Mouse (Mus musculus): ENCODE measurements around the gene Sgsm1. TPM values are rescaled to one million over a fixed set of nuclear protein-coding genes. Genes with fewer than 3 reads are reported as not detected.

The Sgsm1 gene
- polyA plus RNA-seq, 1 experiment from 2014 or later, result 7.7 TPM

DNA sequence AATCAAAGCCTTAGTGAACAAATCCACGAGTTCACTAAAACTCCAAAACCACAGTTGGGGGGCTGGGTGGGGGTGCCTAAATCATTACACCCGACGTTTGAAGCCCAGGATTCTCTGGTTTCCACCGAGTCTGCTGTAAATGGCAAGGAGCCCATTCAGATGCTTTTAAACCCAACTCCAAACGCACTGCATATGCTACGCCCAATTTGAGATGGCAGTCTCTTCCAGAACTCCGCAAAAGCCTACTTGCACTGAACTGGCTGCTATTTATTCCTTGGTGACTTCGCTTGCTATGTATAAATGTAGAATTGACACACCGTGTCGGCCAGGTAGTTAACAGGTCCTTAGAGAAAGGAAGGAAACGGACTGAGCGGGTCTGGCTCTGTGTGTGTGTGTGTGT is 115.1 kb downstream of the Sgsm1 start:
- no peak overlapping the region for H3K4me3 ChIP-seq (ENCODE audit: low read depth, low read length)
- H3K36me3 ChIP-seq (ENCODE audit: control insufficient read depth, insufficient read depth, low read length), result no peaks in the 10 kb centered on the region
- DNase-seq (ENCODE audit: low spot score) (no peak), ATAC-seq (ENCODE audit: insufficient number of reproducible peaks, low FRiP score, low TSS enrichment, low read depth) (no peak)
- no peak overlapping the region for H3K9ac ChIP-seq (ENCODE audit: low read length)
- H3K27ac ChIP-seq (replicated peaks; ENCODE audit: low read depth, low read length), result no peak overlapping the region
- H3K4me2 ChIP-seq (ENCODE audit: low read depth, severe bottlenecking), result no peak overlapping the region
- H3K9me3 ChIP-seq (ENCODE audit: control insufficient read depth, low read length), result no peaks in the 10 kb centered on the region
- H3K27me3 ChIP-seq (ENCODE audit: control insufficient read depth, insufficient read depth, low read length), result no peaks in the 10 kb centered on the region
- H3K4me1 ChIP-seq (ENCODE audit: control insufficient read depth, insufficient read depth, low read length), result no peaks in the 10 kb centered on the region
- WGBS, result 90% methylated on average over 12 of the region's 12 CpGs

DNA sequence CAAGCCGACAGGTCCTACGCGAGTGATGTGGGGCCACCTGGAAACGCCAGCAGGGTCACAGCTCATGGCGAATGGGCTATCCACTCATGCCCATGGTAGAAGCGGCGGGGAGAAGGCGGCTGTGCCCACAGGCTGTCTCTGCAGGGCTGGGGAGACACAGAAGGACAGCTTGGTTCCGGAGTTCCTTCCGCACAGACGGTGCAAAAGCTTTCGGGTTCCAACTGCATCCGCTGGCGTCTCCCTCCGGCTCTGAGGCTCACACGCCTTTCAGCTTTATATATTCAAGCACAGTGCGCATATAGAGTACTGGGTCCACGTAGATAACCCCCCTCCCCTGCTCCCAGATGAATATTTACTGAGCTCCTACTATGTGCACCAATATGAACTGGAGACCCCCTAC is 116.8 kb downstream of the Sgsm1 start:
- Histone ChIP-seq H3K9ac (ENCODE audit: low read length) (no peak overlapping the region), H3K27me3 (ENCODE audit: control insufficient read depth, insufficient read depth, low read length) (no peaks in the 10 kb centered on the region), H3K4me3 (ENCODE audit: low read depth, low read length) (no peak overlapping the region), H3K36me3 (ENCODE audit: control insufficient read depth, insufficient read depth, low read length) (no peaks in the 10 kb centered on the region), H3K9me3 (ENCODE audit: control insufficient read depth, low read length) (no peaks in the 10 kb centered on the region), H3K27ac (replicated peaks; ENCODE audit: low read depth, low read length) (no peak overlapping the region), H3K4me1 (ENCODE audit: control insufficient read depth, insufficient read depth, low read length) (no peaks in the 10 kb centered on the region), H3K4me2 (ENCODE audit: low read depth, severe bottlenecking) (no peak overlapping the region)
- 92% methylated on average over 18 of the region's 18 CpGs for WGBS
- no peak for DNase-seq (ENCODE audit: low spot score)
- no peak for ATAC-seq (ENCODE audit: insufficient number of reproducible peaks, low FRiP score, low TSS enrichment, low read depth)

Small RNAs within 50 kb of the gene (microRNA-seq; reads per million reads assigned to microRNA genes)
- not detected for gene Mir7229
- not detected for gene Mir7230

Other genes with a start within 250 kb of the Sgsm1 start
- not detected in 2 replicates for gene Crybb2, start 240.7 kb downstream of the Sgsm1 start, polyA plus RNA-seq (2014; fragmentation: Nextera tagmentation; extraction: Ambion mirVana)
- gene Crybb3, start 229.2 kb downstream of the Sgsm1 start, polyA plus RNA-seq (2014; fragmentation: Nextera tagmentation; extraction: Ambion mirVana), result 0.39 and 0.78 TPM in 2 replicates
- gene 2900026A02Rik, start 89.5 kb downstream of the Sgsm1 start, polyA plus RNA-seq (2014; fragmentation: Nextera tagmentation; extraction: Ambion mirVana), result 1.3 and 1.7 TPM in 2 replicates
- gene Tmem211, start 83.9 kb downstream of the Sgsm1 start, polyA plus RNA-seq (2014; fragmentation: Nextera tagmentation; extraction: Ambion mirVana), result not detected in 2 replicates
- gene Aym1, start 46.5 kb upstream of the Sgsm1 start, polyA plus RNA-seq (2014; fragmentation: Nextera tagmentation; extraction: Ambion mirVana), result not detected in 2 replicates
- gene Wscd2, start 179.5 kb upstream of the Sgsm1 start, polyA plus RNA-seq (2014; fragmentation: Nextera tagmentation; extraction: Ambion mirVana), result 2.0 and 2.9 TPM in 2 replicates